Mouse (Mus musculus) adrenal gland, adult 2 months (tissue): ENCODE measurements at regions not wholly inside any gene's neighbourhood (a gene's known extent, or its start where the extent isn't known, plus 50 kb on each side); places are given as distances from the start of the nearest gene placed in this dataset.

Source experiments
- DNase-seq: peaks from one replicate; pipeline ENCODE4 v3.0.0; 2021

DNA sequence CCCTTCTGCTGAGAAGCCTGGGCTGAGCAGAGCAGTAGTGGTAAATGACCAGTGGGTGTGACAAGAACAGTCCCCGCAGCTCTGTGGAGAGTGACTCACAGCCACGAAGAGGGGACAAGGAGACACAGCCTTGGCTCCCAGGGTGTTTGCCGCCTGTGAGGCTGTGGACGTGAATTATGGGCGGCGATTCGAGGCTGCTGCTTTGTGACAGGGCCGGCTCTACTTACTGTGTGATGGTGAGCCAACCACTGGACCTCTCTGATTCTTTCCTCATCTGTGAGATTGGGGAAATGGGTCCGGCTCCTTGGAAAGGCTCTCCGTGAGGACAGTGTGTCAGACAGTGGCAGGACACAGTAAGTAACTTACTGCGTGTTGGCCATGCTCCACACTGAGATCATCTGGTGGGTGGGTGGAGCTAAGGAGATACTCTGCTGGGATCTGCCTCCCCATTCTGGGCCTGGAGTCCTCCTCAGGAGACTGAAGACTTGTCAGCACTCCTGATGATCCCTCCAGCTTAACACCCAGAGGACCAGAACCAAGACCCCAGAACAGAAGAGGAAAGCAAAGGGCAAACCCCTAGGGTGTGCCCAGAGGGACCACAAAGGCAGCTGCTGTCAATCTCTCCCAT is 233.3 kb upstream of the Tle3 start:
- peak; percentile 67 for DNase-seq

DNA sequence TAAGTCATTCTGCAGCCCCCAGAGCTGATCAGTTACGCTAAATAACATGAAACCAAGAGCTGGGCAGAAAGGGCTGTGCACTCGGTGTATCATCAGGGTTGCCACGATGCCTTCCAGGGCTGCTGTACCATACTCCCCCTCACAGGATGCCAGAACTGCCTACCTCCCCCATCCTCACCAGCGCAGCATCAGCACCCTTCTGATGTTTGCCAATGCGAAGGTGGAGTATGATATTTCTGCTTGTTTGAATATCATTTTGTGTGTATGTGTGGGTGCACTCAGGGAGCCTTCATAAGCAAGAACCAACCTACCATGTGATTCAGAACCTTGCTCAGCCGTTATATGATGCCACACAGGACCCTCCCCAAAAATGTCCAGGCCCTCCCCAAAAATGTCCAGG is 229.1 kb upstream of the Tle3 start:
- DNase-seq: no peak

DNA sequence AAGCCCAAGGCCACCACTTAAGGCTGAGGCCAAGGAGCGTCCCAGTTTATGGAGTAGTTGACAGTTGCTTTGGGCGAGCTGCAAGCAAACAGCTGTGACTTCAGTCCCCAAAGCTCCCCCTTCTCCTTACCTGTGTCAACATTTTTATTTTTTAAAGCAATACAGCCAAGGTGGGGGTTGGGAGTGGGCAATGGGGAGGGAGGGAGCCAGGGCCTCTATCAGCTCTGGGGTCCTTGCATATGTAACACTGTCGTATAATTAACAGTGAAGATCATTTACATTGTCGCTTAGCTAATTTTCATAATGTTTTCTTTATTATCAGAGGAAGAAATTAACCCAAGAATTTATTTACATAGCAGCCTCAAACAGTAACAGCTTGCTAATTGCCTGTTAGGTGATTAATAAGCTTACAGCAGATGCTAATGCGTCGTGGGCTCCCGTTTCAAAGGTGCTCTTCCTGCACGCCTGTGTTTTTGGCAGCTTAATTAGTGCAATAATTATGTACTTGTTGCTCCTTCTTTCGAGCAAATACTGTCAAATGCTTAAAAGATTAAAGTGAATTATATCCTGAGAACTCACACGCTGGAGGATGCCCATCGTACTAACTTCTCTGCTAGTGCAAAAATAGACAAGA is 227.4 kb upstream of the Tle3 start:
- no peak for DNase-seq

DNA sequence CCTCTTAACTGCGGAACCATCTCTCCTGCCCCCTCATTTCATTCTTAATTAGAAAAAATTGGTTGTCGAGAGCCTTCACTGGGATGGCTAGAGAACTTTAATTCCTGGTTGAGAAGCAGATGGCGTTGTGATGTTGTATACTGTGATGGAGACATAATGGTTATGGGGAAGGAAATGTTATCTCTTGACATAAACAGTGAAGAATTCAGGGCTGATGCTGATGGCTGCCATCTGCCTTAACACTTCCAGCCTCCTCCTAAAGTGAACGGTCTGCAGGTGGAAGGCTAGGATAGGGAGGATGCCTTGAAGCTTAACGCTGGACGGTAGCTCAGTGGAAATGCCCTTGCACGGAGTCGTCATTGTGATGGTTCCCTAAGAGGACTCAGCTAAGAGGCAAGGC is 226.4 kb upstream of the Tle3 start:
- no peak for DNase-seq

DNA sequence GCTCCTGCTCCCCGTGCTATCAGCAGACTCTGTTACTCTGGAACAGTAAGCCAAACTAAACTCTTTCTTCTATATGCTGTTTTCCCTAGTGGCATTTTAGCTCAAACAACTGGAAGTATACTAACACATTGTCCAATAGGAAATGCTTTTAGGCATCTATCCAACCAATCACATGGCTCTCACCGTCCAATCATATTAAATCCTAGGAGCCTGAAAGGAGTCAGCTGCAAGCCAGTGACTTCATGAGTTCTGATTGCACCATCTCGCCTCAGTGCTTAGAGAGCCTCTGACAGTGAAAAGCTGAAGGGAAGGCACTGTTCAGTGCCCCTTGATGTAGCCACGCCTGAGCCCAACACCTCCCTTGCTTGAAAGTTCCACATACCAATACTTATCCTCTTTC is 221.0 kb upstream of the Tle3 start:
- DNase-seq: no peak

DNA sequence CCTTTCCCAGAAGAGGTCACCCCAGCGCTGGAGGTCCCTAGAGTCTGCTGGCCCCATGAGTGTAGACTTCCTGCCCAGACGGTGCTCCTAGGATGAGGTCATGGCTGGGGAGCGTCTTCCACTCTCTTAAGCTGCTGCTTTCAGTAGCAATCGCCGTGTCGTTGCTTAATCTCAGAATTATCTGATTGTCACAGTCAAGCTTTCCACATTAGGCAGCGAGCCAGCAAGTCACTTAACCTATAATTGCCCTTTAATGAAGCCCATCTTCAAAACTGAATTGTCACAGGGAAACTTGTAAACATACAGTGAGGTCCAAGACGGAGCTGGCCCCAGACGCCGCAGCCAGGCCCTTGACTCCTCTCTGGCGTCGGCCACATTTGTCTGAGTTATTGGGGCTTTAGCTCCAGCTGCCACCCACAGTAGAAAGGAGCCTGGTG is 220.2 kb upstream of the Tle3 start:
- DNase-seq: no peak

DNA sequence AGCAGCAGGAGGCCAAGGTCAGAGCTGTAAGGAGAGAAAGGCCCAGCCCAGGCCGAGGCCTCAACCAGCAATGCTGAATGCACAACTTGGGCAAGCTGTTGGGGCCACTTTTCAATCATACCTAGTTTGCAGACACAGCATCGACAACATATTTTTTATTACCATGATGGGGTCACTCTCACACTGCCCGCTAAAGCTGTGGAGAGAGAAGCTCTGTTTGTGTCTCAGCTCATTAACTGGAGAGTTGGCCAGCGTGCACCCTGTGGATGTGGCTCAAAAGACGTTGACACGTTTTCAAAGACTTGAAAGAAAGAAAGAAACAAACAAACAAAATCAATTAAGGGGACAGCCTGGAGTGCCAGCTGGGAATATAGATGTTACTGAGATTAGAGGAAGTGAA is 217.4 kb upstream of the Tle3 start:
- DNase-seq: no peak

DNA sequence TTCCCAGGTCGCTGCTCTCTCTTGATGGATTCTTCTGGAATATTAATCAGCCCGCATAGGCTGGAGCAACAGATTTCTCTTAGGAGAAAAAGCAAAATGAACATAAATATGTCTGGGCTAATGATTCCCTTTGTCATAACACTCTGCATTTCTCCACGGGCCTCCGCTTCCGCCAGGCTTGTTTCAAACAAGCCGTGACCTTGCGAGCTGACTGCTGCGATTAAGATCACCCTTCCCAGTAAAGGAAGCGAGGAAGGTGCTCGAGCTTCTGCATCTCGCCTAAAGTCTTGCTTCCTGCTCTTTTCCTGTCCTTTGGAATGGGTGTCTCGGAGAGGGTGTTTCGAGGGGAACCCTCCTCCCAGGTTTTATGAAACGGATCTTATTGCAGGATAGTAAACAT is 216.3 kb upstream of the Tle3 start:
- DNase-seq: no peak

DNA sequence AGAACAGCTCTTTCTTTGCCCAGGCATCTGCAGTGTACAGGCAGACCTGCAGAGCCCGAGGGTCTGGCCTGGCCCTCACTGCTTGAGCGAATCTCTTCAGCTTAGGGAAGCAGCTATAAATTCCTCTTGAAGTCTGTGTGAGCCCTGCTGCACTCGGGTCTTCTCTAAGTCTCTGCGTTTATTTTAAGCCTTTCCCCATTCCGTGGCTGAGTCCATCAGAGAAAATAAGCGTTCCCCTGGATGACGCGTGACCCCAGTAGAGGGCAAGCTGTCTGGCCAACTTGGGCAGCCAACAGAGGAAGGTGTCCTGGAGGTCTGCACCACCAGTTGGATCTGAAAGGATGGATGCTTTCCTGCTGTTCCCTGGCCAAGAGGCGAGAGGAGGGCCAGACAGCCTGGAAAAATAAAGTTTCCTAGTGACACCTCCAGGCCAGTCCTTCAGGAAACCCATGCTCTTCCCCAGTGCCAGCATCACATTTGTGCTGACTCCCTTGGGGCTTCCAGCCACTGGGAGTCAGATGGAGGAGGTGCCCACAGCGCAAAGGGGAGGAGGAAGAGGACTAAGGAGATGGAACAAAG is 213.9 kb upstream of the Tle3 start:
- DNase-seq: peak; percentile 18

DNA sequence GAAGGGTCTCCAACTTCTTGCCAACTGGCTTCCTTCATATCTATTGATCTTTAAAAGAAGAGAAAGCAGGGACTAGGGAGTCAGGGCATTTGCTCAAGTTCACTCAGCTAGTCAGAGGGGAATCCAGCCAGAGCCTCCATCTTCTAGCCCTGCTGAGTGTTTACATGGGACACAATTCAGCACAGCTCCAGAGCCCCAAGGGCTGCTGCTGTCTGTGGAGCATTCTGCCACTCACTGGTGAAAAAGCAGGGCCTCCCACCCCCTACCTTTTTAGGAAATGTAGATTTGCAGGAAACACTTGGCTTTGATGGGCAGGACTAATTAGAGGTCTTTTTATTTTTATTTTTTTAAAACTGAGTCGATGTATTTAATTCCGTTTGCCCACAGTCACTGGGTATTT is 213.0 kb upstream of the Tle3 start:
- DNase-seq: no peak

DNA sequence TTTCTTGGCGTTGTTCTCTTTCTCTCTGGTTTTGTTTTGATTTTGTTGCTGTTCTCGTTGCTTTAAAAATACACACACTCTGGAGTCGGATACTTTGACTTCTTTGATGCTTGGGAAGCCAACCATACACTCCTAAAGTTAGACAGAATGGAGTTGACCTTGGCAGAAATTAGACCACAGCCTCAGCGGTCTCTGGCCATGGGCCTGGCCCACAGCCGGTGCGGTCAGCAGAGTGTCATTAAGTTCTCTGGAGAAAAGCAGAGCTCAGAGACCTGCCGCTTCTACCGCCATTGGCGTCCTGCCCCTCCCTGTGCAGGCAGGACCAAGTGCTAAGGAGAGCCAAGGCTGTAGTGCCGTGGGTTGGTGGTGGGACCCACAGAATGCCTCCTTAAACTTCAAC is 212.6 kb upstream of the Tle3 start:
- DNase-seq: peak; percentile 44

DNA sequence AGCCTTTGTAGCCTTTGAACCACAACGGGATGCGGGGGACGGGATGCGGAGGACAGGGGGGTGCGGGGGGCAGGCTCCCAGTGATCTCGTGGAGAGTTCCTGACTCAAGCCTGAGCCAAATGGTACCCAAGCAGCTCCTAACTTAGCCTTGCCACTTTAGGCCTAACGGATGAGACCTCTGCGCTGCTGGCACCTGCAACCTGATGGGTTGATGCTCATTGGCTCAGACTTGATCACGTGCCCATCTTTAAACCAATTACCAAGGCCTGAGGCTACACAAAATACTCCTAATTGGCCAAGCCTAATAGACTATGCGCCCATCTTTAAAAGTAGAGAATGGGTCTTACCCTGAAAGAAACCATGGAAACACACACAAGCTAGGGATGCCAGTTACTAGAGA is 209.3 kb upstream of the Tle3 start:
- DNase-seq: no peak

DNA sequence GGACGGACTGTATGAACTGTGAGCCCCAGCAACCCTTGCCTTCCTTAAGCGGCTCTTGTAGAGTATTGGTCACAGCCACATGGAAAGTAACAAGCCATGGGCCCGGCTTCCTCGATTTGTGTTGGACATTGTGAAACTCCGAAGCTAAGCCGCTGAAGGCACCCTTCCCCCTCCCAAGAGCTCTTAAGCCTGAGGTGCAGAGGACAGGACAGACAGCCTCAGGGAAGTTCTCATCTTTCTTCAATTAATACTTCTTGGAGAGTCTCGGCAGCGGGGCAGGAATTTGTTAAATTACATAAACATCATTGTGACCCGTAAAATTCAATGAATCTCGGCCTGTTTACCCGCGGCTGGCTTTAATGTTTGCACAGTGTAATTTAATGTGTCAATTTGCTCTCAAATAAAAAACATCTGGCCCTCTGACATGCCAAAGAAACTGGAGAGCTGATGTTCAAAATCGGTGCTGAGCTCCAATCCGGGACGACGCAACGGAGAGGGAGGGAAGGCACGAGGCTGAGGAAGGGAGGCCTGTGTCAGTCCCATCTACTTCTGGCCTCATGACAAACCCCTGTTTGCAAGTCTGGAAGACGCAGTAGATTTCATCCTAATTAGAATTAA is 208.4 kb upstream of the Tle3 start:
- peak; percentile 15 for DNase-seq

DNA sequence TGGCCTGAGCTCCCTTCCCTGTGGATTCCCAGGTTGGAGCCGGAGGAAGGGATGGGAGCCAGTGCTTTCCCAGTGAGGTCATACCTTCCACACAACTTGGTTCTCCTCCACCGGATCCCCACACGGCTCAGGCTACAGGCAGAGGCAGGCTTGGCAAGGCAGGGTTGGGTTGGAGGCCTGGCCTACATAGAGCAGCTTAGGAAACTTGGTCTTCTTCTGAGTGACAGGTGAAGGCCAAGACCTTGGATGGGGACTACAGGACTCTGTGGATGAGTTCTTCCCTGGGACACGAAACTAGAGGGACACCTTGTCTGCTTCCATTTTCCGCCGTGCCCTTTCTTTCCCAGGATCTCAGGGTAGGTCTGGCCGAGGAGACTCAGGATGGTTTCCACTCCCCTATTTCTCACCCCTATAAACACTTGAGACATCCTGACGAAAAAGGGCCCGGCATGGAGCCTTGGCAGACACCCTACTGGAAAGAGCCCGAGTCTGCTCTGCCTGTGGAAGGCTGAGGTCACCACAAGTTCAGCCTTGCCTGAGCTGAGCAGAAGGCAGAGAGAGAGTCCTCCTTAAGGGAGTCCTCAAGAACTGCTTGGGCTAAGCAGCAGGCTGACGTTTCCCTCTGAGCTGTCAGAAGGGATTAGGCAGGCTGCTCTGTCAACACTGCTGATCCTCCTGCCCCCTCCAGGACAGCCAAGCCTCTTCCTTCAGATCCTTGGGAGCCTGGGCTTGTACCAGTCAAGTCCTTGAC is 207.5 kb upstream of the Tle3 start:
- DNase-seq: peak; percentile 82

DNA sequence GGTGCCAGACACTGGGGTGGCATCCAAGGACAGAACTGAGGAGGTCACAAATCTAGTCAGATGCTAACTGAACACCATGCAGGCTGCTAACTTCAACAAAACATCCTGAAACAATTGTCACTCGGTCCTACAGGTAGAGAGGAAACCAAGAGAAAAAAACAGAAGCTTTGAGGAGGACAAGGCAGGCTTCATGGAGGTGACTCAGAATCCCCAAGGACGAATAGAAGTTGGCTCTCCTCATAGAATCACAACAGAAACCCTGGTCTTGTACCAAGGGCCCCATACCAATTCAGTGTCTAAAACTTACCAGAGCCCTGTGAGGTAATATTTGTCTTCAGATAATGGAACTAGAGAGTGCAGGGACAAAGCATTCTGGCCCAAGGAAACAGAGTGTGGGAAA is 206.1 kb upstream of the Tle3 start:
- DNase-seq: peak; percentile 54

DNA sequence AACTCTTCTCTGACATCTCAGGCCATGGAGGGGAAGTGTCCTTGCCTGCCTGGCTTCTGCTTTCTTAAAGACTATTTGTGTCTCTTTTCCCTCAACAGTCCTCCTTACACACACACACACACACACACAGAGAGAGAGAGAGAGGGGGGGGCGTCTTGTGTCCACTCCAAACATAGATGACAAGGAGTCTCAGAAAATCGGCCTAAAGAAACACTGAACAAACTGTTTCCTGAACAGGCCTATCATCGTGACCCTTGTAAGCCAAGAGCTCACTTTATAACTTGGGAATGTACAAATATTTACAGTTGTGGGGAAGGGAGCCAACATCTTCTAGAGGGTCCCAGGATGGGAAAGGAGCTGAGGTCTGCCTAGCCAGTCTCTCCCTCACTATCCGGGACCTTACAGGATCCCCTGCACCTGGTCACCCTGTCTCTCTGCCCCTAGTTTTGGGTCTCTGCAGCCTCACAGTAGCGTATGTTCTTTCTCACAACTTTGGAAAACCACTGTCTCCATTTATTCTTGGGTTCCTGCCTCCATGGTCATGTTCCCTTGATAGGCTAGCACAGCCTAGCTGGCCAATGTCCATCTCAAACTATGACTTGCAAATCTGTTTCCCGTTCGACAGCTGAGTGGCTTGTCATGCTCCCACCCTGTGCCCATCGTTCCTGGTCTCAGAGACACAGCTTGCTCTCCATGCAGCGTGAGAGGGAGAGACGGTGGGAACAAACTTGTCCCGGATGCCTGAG is 204.9 kb upstream of the Tle3 start:
- DNase-seq: no peak

DNA sequence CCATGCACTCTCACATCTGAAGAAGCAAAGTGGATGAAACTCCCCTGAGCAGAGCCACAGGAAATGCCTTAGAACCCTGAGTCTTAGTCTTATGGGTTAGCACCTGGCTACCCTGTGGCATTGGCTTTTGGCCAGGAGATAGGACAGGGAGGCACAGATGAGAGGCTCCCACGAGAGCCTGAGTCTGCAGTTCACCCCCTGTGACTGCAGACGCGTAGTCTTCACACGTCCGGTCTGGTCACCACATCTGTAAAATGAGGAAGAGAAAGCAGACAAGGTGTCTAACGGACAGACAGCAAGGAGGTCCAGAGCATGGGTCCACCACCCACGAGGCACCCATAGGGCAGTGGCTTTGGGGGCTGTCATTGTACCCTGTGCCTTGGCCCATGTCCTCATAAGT is 203.2 kb upstream of the Tle3 start:
- DNase-seq: no peak

DNA sequence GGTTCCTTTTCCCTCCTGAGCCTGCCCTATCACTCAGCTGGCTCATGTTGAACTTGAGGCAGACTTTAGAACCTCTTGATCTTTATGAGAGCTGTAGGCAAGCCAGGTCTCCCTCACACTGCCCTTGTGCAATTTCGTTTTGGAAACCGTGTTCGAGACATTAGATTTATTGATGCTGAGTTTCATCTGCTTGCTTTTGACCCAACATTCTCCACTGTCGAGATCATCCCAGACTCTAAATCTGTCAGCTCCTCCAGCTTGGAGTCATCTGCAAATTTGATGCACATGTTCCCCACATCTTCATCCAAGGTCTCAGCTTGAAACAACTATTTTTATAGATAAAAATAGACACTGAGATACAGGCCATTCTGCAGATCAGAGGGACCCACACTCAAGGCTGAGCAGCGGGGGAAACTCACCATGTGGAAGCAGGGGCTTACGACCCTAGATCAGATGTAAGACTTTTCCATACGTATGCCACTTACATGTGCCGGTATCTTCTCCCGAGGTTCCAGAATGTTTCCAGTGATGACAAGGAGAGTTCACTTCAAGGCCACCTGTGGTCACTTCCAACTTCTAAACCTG is 202.6 kb upstream of the Tle3 start:
- DNase-seq: peak; percentile 66

DNA sequence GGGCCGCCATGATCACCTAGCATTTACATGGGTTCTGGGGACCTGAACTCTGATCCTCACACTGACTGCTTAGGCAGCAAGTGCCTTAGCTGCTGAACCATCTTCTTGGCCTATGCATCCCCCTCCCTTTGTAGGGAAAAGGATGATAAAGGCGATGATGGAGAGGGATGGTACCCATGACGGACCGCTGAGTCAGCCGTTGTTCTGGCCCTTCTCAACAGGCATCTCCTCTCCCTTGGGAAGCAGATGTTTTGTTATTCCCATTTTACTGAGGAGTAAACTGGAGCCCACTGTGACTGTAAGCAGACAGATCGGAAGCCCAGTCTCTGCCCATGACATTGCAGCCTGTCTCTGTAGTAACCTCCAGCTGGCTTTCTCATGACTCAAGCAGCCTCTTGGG is 201.2 kb upstream of the Tle3 start:
- no peak for DNase-seq

DNA sequence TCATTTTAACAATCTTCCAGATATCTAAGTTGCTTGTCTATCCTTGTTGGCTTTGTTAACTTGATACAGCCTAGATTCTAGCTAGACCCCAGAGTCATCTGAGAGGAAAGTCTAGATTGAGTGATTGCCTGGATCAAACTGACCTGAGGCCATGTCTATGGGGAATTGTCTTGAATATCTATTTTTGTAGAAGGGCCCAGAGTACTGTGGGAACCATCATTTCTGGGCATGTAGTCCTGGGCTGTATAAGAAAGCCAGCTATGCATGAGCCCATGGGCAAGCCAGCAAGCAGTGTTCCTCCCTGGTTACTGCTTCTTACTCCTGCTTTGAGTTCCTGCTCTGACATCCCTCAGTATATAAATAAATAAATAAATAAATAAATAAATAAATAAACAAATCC is 199.7 kb upstream of the Tle3 start:
- no peak for DNase-seq

DNA sequence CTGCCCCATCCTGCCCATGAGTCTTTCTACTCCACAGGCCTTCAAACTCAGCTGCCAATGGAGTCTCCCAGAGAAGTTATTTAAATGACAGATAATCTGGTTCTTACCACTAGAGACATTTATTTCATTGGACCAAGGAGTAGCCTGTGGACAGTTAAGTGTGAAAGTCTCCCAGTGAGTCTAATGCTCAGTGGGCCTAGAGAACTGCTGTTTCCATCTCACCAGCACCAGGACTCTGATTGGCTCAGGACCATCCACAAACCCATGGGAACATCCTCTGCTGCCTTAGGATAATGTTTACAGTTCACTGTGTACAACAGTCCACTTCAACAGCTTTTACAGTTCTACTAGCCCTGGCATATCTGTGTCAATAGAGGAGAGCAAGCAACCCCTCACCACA is 198.6 kb upstream of the Tle3 start:
- no peak for DNase-seq

DNA sequence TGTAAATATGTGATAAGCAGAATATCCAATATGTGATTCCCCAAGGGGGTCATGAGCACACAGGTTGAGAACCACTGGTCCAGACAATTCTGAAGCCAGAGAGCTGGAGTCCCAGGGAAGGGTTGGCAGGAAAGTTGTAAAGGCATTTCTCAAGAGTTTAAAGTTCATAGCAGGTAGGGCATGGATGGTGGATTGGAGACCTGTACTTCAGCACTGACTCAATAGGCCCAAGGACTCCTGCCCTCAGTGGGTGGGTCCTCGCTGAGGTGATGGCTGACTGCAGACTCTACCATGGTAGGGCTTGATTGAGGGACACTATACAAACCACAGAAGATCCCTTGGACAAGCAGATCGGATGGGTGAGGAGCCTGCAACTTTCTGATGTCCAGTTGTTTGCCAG is 196.8 kb upstream of the Tle3 start:
- DNase-seq: no peak
